Mouse (Mus musculus) intestine, embryonic 14.5 days (tissue): ENCODE measurements at regions not wholly inside any gene's neighbourhood (a gene's known extent, or its start where the extent isn't known, plus 50 kb on each side); places are given as distances from the start of the nearest gene placed in this dataset.
"Not testable (repeated sequence)": the region's sequence is repeated elsewhere in the genome, so short reads cannot be mapped to it uniquely, and the experiment has no call there.

Experiments
- ATAC-seq: fragments of 200-750 bp; cut with Nextera tagmentation; replicated peaks from 2 replicates; pipeline ENCODE4 v1.8.0; 2017; ENCODE audit warnings: low read depth, moderate number of reproducible peaks, moderate TSS enrichment, moderate library complexity; ENCODE audit not compliant: low FRiP score, low TSS enrichment
- DNase-seq: peaks from one replicate; pipeline ENCODE4 v3.0.0-alpha.2; 2018; ENCODE audit warnings: low spot score
- H3K27ac ChIP-seq: fragments of 300-500 bp; sonication (generic); 2 replicates; pipeline ENCODE4 v1.5.1; 2014; ENCODE audit warnings: low read depth, mild to moderate bottlenecking, control low read depth
- H3K27me3 ChIP-seq: fragments of 300-500 bp; sonication (generic); replicated peaks from 2 replicates; pipeline ENCODE4 v1.6.1; 2014; ENCODE audit warnings: low read length, control low read depth; ENCODE audit not compliant: control insufficient read depth, insufficient read depth
- H3K36me3 ChIP-seq: fragments of 300-500 bp; sonication (generic); 2 replicates; pipeline ENCODE4 v1.6.1; 2014; ENCODE audit warnings: low read length, control low read depth; ENCODE audit not compliant: control insufficient read depth, insufficient read depth
- H3K4me1 ChIP-seq: fragments of 300-500 bp; sonication (generic); replicated peaks from 2 replicates; pipeline ENCODE4 v1.6.1; 2014; ENCODE audit warnings: low read length, control low read depth, mixed read lengths; ENCODE audit not compliant: control insufficient read depth, insufficient read depth
- H3K4me2 ChIP-seq: fragments of 300-500 bp; sonication (generic); 2 replicates; pipeline ENCODE4 v1.6.1; 2014; ENCODE audit warnings: low read length
- H3K4me3 ChIP-seq: fragments of 300-500 bp; sonication (generic); 2 replicates; pipeline ENCODE4 v1.5.1; 2014; ENCODE audit warnings: low read depth, low read length, control low read depth, mixed read lengths
- H3K9ac ChIP-seq: fragments of 300-500 bp; sonication (generic); 2 replicates; pipeline ENCODE4 v1.6.1; 2014; ENCODE audit warnings: mild to moderate bottlenecking, low read length
- H3K9me3 ChIP-seq: fragments of 300-500 bp; sonication (generic); 2 replicates; pipeline ENCODE4 v1.6.1; 2016; ENCODE audit warnings: low read length, control low read depth; ENCODE audit not compliant: control insufficient read depth
- WGBS: fragments of 180-500 bp; shearing (Covaris S2); extraction: QIAGEN DNeasy Blood & Tissue Kit; methylation state at CpG from one replicate; pipeline ENCODE4 v1.1.7; 2014; 5-methylcytosine and 5-hydroxymethylcytosine counted together

DNA sequence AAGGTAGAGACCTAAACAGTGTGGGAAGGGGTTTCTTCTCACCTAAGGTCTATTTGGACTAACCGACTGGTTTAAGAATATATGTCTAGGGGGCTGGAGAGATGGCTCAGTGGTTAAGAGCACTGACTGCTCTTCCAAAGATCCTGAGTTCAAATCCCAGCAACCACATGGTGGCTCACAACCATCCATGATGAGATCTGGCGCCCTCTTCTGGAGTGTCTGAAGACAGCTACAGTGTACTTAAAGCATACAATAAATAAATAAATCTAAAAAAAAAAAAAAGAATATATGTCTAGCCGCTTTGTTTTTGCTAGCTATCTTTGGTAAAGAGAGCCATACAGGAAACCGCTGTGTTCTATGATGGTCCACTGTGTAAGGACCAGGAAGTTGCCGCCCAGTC lies 234.5 kb downstream of the Matn1 start:
- not testable (repeated sequence) for H3K4me2 ChIP-seq, DNase-seq, H3K36me3 ChIP-seq, H3K9ac ChIP-seq, H3K27ac ChIP-seq, H3K4me1 ChIP-seq, H3K27me3 ChIP-seq, H3K4me3 ChIP-seq, H3K9me3 ChIP-seq, ATAC-seq
- 84% methylated on average over 5 of the region's 5 CpGs for WGBS

DNA sequence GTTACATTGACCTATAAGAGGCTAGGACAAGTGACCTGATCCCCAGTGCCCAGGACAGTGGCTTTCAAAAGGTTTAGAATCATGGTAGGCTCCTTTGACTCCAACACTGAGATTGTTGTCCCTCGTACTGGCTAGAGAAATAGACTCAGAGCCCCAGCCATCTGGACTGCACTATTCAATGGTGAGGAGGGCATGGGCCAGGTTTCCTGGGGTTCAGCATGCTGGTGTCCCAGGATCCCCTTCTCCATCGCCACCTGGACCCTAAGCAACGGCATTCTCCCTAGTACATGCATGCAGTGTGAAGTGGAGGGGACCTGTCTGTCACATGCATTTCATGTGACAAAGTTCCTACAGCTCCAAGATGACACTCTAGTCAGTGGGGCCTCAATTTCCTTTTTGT lies 243.9 kb downstream of the Matn1 start:
- H3K9me3 ChIP-seq, result no peaks in the 10 kb centered on the region
- H3K4me3 ChIP-seq, result no peak overlapping the region
- H3K27ac ChIP-seq, result no peak overlapping the region
- WGBS, result 86% methylated on average over 3 of the region's 3 CpGs
- H3K36me3 ChIP-seq, result no peaks in the 10 kb centered on the region
- H3K9ac ChIP-seq, result no peak overlapping the region
- H3K4me1 ChIP-seq, result no peaks in the 10 kb centered on the region
- H3K4me2 ChIP-seq, result no peak overlapping the region
- DNase-seq (no peak), ATAC-seq (no peak)
- H3K27me3 ChIP-seq, result no peaks in the 10 kb centered on the region

DNA sequence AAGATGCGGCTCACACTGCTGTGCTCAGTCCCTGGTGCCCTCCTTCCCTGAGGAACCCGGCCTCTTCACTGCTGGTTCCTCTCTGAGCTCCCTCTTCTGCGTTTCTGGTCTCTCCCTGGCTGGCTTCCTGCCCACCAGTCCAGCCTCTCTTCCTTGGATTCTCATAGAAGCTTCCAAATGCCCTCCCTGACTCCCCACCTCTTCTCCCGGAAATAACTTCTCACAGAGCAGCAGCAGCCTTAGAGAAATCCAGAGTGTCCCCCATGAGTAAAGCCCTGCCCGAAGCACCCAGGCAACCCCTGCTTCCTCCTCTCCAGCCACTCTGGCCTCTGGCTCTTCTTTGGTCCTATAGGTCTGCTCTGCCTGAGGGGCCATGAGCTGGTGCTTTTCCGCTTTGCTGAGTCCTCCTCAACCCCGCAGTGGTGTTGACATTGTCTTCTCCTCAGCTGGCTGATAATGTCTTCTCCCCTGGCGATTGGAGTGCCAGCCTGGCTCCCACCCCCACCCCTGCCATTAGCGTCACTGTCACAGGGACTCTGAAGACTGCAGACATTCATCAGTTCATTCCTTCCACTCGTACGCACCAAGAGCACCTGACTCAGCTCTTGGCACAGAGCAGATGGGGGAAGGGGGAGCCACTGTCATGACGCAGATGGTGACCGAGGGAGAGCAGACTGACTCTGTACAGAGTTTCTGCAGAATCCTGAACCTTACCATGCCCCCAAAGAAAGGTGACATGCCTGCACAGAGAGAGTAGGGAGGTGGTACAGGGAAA lies 247.1 kb downstream of the Matn1 start:
- 66% methylated on average over 13 of the region's 13 CpGs for WGBS
- Histone ChIP-seq H3K4me3 (no peak overlapping the region), H3K9me3 (no peaks in the 10 kb centered on the region), H3K4me1 (no peaks in the 10 kb centered on the region), H3K27ac (no peak overlapping the region), H3K9ac (no peak overlapping the region), H3K4me2 (no peak overlapping the region), H3K27me3 (no peaks in the 10 kb centered on the region), H3K36me3 (no peaks in the 10 kb centered on the region)
- ATAC-seq, result no peak
- DNase-seq, result no peak

DNA sequence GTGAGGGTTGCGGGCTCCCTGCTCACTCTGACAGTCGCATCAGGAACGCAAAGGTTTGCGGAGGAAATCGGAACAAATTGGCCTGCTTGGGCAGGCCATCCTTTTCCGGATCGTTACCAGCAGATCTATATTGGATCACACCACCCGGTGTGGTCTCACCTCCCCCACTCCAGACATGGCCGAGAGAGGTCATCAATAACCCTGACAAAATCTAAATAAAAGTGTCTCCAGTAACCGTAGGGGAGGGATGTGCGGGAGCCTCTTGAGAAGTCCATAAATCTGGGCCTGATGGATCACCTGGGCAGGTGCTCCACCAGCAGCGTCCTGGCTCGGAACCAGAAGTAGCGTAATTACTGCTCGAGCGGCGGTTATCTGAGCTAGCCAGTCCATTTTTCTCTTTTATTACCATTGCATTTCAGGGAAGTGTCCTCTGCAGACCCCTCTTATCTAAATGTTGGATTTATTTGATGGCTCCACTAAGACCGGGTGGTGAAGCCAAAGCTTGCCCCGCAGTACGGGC lies 249.8 kb downstream of the Matn1 start:
- H3K4me1 ChIP-seq, result no peaks in the 10 kb centered on the region
- DNase-seq, result no peak
- ATAC-seq, result no peak
- no peak overlapping the region for H3K27ac ChIP-seq
- H3K4me3 ChIP-seq, result no peak overlapping the region
- H3K4me2 ChIP-seq, result no peak overlapping the region
- no peaks in the 10 kb centered on the region for H3K9me3 ChIP-seq
- 36% methylated on average over 20 of the region's 20 CpGs for WGBS
- H3K36me3 ChIP-seq, result no peaks in the 10 kb centered on the region
- H3K9ac ChIP-seq, result no peak overlapping the region
- H3K27me3 ChIP-seq, result no peaks in the 10 kb centered on the region

- Histone ChIP-seq H3K4me2 (no peak overlapping the region), H3K27ac (no peak overlapping the region), H3K4me3 (no peak overlapping the region), H3K9me3 (no peaks in the 10 kb centered on the region), H3K9ac (no peak overlapping the region), H3K27me3 (no peaks in the 10 kb centered on the region), H3K36me3 (no peaks in the 10 kb centered on the region), H3K4me1 (no peaks in the 10 kb centered on the region)
- DNase-seq, result no peak
- 75% methylated on average over 4 of the region's 4 CpGs for WGBS
- ATAC-seq, result no peak
Observed at GRCm38 (mm10) chr4:131196147-131196546, 252.0 kb downstream of the Matn1 start.

DNA sequence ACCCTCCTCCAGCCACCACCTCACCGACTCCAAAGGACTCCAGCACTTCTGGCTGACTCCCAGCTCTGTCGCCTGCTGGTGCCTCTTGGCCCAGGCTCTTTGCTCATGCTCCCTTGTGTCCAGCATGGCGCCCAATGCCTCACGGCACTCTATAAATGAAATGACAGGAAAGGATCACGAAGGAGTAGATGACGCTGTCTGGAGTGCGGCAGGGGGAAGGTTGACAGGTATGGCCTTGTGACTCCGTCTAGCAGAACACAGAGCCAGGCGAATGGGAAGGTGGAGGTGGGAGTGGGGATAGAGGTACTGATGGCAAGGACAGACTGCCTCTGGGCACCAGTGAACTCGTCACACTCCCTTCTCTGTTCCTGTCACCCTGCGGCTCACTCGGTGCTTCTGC lies 259.5 kb downstream of the Matn1 start:
- no peak for DNase-seq
- Histone ChIP-seq H3K4me3 (no peak overlapping the region), H3K9me3 (0 out of 2 replicates have a peak, but pooled peaks cover 5% of the 10 kb centered on the region), H3K4me2 (no peak overlapping the region), H3K4me1 (no peaks in the 10 kb centered on the region), H3K27me3 (no peaks in the 10 kb centered on the region), H3K27ac (no peak overlapping the region), H3K36me3 (no peaks in the 10 kb centered on the region), H3K9ac (no peak overlapping the region)
- 92% methylated on average over 12 of the region's 12 CpGs for WGBS
- no peak for ATAC-seq

- no peaks in the 10 kb centered on the region for H3K4me1 ChIP-seq
- no peak overlapping the region for H3K4me2 ChIP-seq
- H3K9me3 ChIP-seq, result 0 out of 2 replicates have a peak, but pooled peaks cover 5% of the 10 kb centered on the region
- H3K27ac ChIP-seq, result no peak overlapping the region
- 81% methylated on average over 3 of the region's 3 CpGs for WGBS
- H3K36me3 ChIP-seq, result no peaks in the 10 kb centered on the region
- no peaks in the 10 kb centered on the region for H3K27me3 ChIP-seq
- no peak overlapping the region for H3K4me3 ChIP-seq
- ATAC-seq (no peak), DNase-seq (no peak)
- no peak overlapping the region for H3K9ac ChIP-seq
Observed at GRCm38 (mm10) chr4:131204722-131205121, 260.5 kb downstream of the Matn1 start.

GRCm38 (mm10) chr4:131205127-131205526 lies 260.9 kb downstream of the Matn1 start:
- Histone ChIP-seq H3K9me3 (0 out of 2 replicates have a peak, but pooled peaks cover 5% of the 10 kb centered on the region), H3K27ac (no peak overlapping the region), H3K4me1 (no peaks in the 10 kb centered on the region), H3K36me3 (no peaks in the 10 kb centered on the region), H3K4me2 (no peak overlapping the region), H3K4me3 (no peak overlapping the region), H3K27me3 (no peaks in the 10 kb centered on the region), H3K9ac (no peak overlapping the region)
- WGBS, result 81% methylated on average over 2 of the region's 2 CpGs
- no peak for ATAC-seq
- DNase-seq, result no peak

- Histone ChIP-seq H3K27ac (no peak overlapping the region), H3K27me3 (no peaks in the 10 kb centered on the region), H3K4me2 (no peak overlapping the region), H3K9me3 (0 out of 2 replicates have a peak, but pooled peaks cover 5% of the 10 kb centered on the region), H3K36me3 (no peaks in the 10 kb centered on the region), H3K4me3 (no peak overlapping the region), H3K9ac (no peak overlapping the region), H3K4me1 (no peaks in the 10 kb centered on the region)
- ATAC-seq (no peak), DNase-seq (no peak)
- 55% methylated on average over 4 of the region's 4 CpGs for WGBS
Observed at GRCm38 (mm10) chr4:131205685-131206084, 261.5 kb downstream of the Matn1 start.
